Mouse (Mus musculus): Measurements from ENCODE around the gene Olfr299.

Olfr299 gene

GRCm38 (mm10) chr7:86459621-86460020, at the start of gene Olfr299:
TSS of gene Olfr299 (plus strand) at chr7:86459921.
- no peak for DNase-seq (ENCODE audit: low read depth, low spot score)

- no peak for DNase-seq (ENCODE audit: low read depth, low spot score)
These were observed 32.7 kb downstream of the Olfr299 start, which contains the start of gene Olfr298 for GRCm38 (mm10) chr7:86492384-86492783. TSS of gene Olfr298 (minus strand) at chr7:86492484.
